8 mouse cellular contexts compared by ENCODE assay signal in genomic region chr14:101729972-101730692, GRCm38 (mm10). TPM values are rescaled to one million over a fixed set of nuclear protein-coding genes. Genes with fewer than 3 reads are reported as not detected.
DNase-seq lines count a peak whose midpoint lies in the region; ATAC-seq and TF ChIP-seq lines count a peak whose summit lies in the region.

No protein-coding gene starts in this region.

- no peak for TF ChIP-seq RAD21 in CH12.LX (IDR thresholded peaks at IDR 0.05; ENCODE audit: low read depth, low read length)

- intact Hi-C loops in heart, adult 2 months (cut with DNase I), result loop anchor here (1.0 to 5.0 kb wide), 4 partner anchors 42 to 137 kb away; partner anchors contain the start of gene Tbc1d4

- H3K9me3 ChIP-seq in CH12.LX (replicated peaks; ENCODE audit: low read length), result no peaks in the 10 kb centered on the region
- H3K9me3 ChIP-seq in forebrain, embryonic 12.5 days, result no peaks in the 10 kb centered on the region
- no peaks in the 10 kb centered on the region for H3K9me3 ChIP-seq in limb, embryonic 11.5 days (ENCODE audit: control insufficient read depth, low read length)
- no peaks in the 10 kb centered on the region for H3K9me3 ChIP-seq in neural tube, embryonic 13.5 days

- H3K79me2 ChIP-seq in heart, adult 2 months (replicated peaks; ENCODE audit: control insufficient read depth, insufficient read depth, low read length), result no peaks in the 10 kb centered on the region
- no peaks in the 10 kb centered on the region for H3K79me2 ChIP-seq in CH12.LX (replicated peaks; ENCODE audit: control insufficient read depth, extremely low read depth, insufficient read depth, poor library complexity, severe bottlenecking)

- ATAC-seq in forebrain, embryonic 12.5 days (ENCODE audit: low FRiP score), result peak; percentile 50; the same call in 1 of the 2 replicates
- ATAC-seq in limb, embryonic 11.5 days (ENCODE audit: insufficient number of reproducible peaks, low FRiP score, low TSS enrichment, low read depth), result no peak
- peak; percentile 38 for ATAC-seq in neural tube, embryonic 13.5 days (ENCODE audit: low read depth)

- H3K27ac ChIP-seq in heart, adult 2 months, result peak overlapping the region; percentile 69
- no peak overlapping the region for H3K27ac ChIP-seq in CH12.LX (ENCODE audit: insufficient read depth, low read depth)
- H3K27ac ChIP-seq in forebrain, embryonic 12.5 days, result no peak overlapping the region
- no peak overlapping the region for H3K27ac ChIP-seq in limb, embryonic 11.5 days (replicated peaks; ENCODE audit: low read depth, low read length)
- no peak overlapping the region for H3K27ac ChIP-seq in neural tube, embryonic 13.5 days (replicated peaks)

- TF ChIP-seq CTCF in heart, adult 2 months (IDR thresholded peaks at IDR 0.05), result no peak
- no peak for TF ChIP-seq CTCF in CH12.LX (conservative IDR thresholded peaks at IDR 0.05 in 1 of 2, IDR thresholded peaks at IDR 0.05 in 1 of 2; ENCODE audit: low read depth in 2 of 2, low read length in 2 of 2)

- no peak for TF ChIP-seq EP300 in heart, adult 2 months (IDR thresholded peaks at IDR 0.05; ENCODE audit: insufficient read depth, low read depth, low read length)
- TF ChIP-seq EP300 in CH12.LX (IDR thresholded peaks at IDR 0.05; ENCODE audit: low read length), result no peak

- H3K27me3 ChIP-seq in heart, adult 2 months (ENCODE audit: control insufficient read depth, insufficient read depth, low read length), result no peaks in the 10 kb centered on the region
- no peaks in the 10 kb centered on the region for H3K27me3 ChIP-seq in CH12.LX (replicated peaks)
- H3K27me3 ChIP-seq in forebrain, embryonic 12.5 days, result peaks cover 50% of the 10 kb centered on the region
- peaks cover 8% of the 10 kb centered on the region; the same call in 1 of the 2 replicates for H3K27me3 ChIP-seq in limb, embryonic 11.5 days (ENCODE audit: control insufficient read depth, insufficient read depth, low read length)
- peaks cover 49% of the 10 kb centered on the region for H3K27me3 ChIP-seq in neural tube, embryonic 13.5 days

- 4% methylated on average over 28 of the region's 28 CpGs for WGBS in heart, adult 2 months
- under 1% methylated on average over 28 of the region's 28 CpGs for WGBS in forebrain, embryonic 12.5 days
- under 1% methylated on average over 28 of the region's 28 CpGs for whole genome bisulfite sequencing in limb, embryonic 11.5 days
- under 1% methylated on average over 28 of the region's 28 CpGs for WGBS in neural tube, embryonic 13.5 days

- TF ChIP-seq POLR2A in heart, adult 2 months (IDR thresholded peaks at IDR 0.05; ENCODE audit: insufficient read depth, low read depth, low read length), result no peak; the same call in 1 of the 2 replicates
- TF ChIP-seq POLR2A in CH12.LX (IDR thresholded peaks at IDR 0.05; ENCODE audit: low read depth, low read length), result no peak

- H3K4me3 ChIP-seq in heart, adult 2 months, result peak overlapping the region; percentile 55
- peak overlapping the region; percentile 68 to 75 (median 74) for H3K4me3 ChIP-seq in CH12.LX (replicated peaks in 1 of 3; ENCODE audit: low read depth in 2 of 3, low read length in 2 of 3, poor library complexity in 1 of 3)
- H3K4me3 ChIP-seq in forebrain, embryonic 12.5 days (replicated peaks), result peak overlapping the region; percentile 62
- peak overlapping the region; percentile 53 for H3K4me3 ChIP-seq in limb, embryonic 11.5 days (ENCODE audit: low read depth, low read length)
- peak overlapping the region; percentile 61 for H3K4me3 ChIP-seq in neural tube, embryonic 13.5 days

- peak overlapping the region; percentile 83 for H3K4me2 ChIP-seq in CH12.LX (ENCODE audit: insufficient read depth, low read depth, poor library complexity, severe bottlenecking)
- H3K4me2 ChIP-seq in forebrain, embryonic 12.5 days, result peak overlapping the region; percentile 96
- H3K4me2 ChIP-seq in limb, embryonic 11.5 days (ENCODE audit: low read depth, severe bottlenecking), result peak overlapping the region; percentile 97
- peak overlapping the region; percentile 99 for H3K4me2 ChIP-seq in neural tube, embryonic 13.5 days

- no peaks in the 10 kb centered on the region for H3K4me1 ChIP-seq in heart, adult 2 months (ENCODE audit: control insufficient read depth, insufficient read depth, low read length)
- peaks cover 0 to 40% of the 10 kb centered on the region in 2 experiments; a peak in 3 of 4 replicates for H3K4me1 ChIP-seq in CH12.LX (ENCODE audit: control insufficient read depth in 1 of 2, insufficient read depth in 2 of 2)
- peaks cover 17% of the 10 kb centered on the region for H3K4me1 ChIP-seq in forebrain, embryonic 12.5 days
- H3K4me1 ChIP-seq in limb, embryonic 11.5 days (ENCODE audit: control insufficient read depth, insufficient read depth, low read length), result no peaks in the 10 kb centered on the region
- peaks cover 21% of the 10 kb centered on the region for H3K4me1 ChIP-seq in neural tube, embryonic 13.5 days (replicated peaks)

- dilution Hi-C loops in CH12.LX (cut with MboI; ENCODE audit: extremely low pct_ligation_motif_present, extremely low pct_unique_long_range_greater_than_20kb, low sequenced_read_pairs), result no loop called here

- no peak for DNase-seq in heart, adult 2 months
- DNase-seq in heart, adult 18-20 months, result no peak
- DNase-seq in CH12.LX (ENCODE audit: extremely low read depth), result no peak
- DNase-seq in limb, embryonic 11.5 days (ENCODE audit: low spot score), result no peak
- DNase-seq in layer of hippocampus, postnatal 25 days (ENCODE audit: extremely low spot score in 1 of 2, low spot score in 1 of 2), result no peak
- DNase-seq in embryo, embryonic 10 days (ENCODE audit: low spot score), result no peak

- no peaks in the 10 kb centered on the region for H3K36me3 ChIP-seq in heart, adult 2 months (ENCODE audit: control insufficient read depth, insufficient read depth, low read length)
- no peaks in the 10 kb centered on the region for H3K36me3 ChIP-seq in CH12.LX (replicated peaks in 1 of 2; ENCODE audit: control insufficient read depth in 1 of 2, insufficient read depth in 1 of 2, low read length in 1 of 2)
- H3K36me3 ChIP-seq in forebrain, embryonic 12.5 days (replicated peaks), result no peaks in the 10 kb centered on the region
- H3K36me3 ChIP-seq in limb, embryonic 11.5 days (ENCODE audit: control insufficient read depth, insufficient read depth, low read length), result no peaks in the 10 kb centered on the region
- H3K36me3 ChIP-seq in neural tube, embryonic 13.5 days, result no peaks in the 10 kb centered on the region

- peak overlapping the region; percentile 82 for H3K9ac ChIP-seq in heart, adult 2 months (ENCODE audit: low read depth, low read length)
- H3K9ac ChIP-seq in CH12.LX (ENCODE audit: insufficient read depth, low read depth), result peak overlapping the region; percentile 13; the same call in 1 of the 2 replicates
- peak overlapping the region; percentile 65 for H3K9ac ChIP-seq in forebrain, embryonic 12.5 days
- H3K9ac ChIP-seq in limb, embryonic 11.5 days (ENCODE audit: low read length), result peak overlapping the region; percentile 46
- H3K9ac ChIP-seq in neural tube, embryonic 13.5 days, result peak overlapping the region; percentile 70

- in situ Hi-C loops in CH12.LX (cut with MboI; ENCODE audit: low pct_ligation_motif_present, low pct_unique_long_range_greater_than_20kb, low sequenced_read_pairs), result no loop called here

TF ChIP-seq in CH12.LX, 34 proteins besides CTCF, POLR2A, EP300 and RAD21:
- TF ChIP-seq JUN (IDR thresholded peaks at IDR 0.05; ENCODE audit: insufficient read depth, low read depth, low read length), result no peak
- no peak for TF ChIP-seq MAFK (IDR thresholded peaks at IDR 0.05; ENCODE audit: insufficient replicate concordance, low read length)
- TF ChIP-seq MAZ (IDR thresholded peaks at IDR 0.05; ENCODE audit: low read depth, low read length), result no peak
- TF ChIP-seq RCOR1 (conservative IDR thresholded peaks at IDR 0.05; ENCODE audit: low read depth, low read length), result no peak
- no peak for TF ChIP-seq ZC3H11A (IDR thresholded peaks at IDR 0.05; ENCODE audit: low read depth, low read length)
- TF ChIP-seq KAT2A (IDR thresholded peaks at IDR 0.05; ENCODE audit: insufficient replicate concordance, low read length), result no peak
- TF ChIP-seq HCFC1 (IDR thresholded peaks at IDR 0.05; ENCODE audit: low read depth, low read length), result no peak
- TF ChIP-seq TCF12 (IDR thresholded peaks at IDR 0.05; ENCODE audit: low read depth, low read length), result no peak
- TF ChIP-seq MAX (IDR thresholded peaks at IDR 0.05; ENCODE audit: low read length), result no peak
- no peak for TF ChIP-seq IRF4 (IDR thresholded peaks at IDR 0.05; ENCODE audit: low read depth, low read length)
- TF ChIP-seq MXI1 (IDR thresholded peaks at IDR 0.05; ENCODE audit: low read depth, low read length), result no peak
- TF ChIP-seq MEF2A (IDR thresholded peaks at IDR 0.05; ENCODE audit: borderline replicate concordance, low read depth, low read length), result no peak
- TF ChIP-seq CHD1 (IDR thresholded peaks at IDR 0.05; ENCODE audit: low read depth, low read length), result no peak
- no peak for TF ChIP-seq PAX5 (IDR thresholded peaks at IDR 0.05; ENCODE audit: low read length)
- no peak for TF ChIP-seq ELF1 (IDR thresholded peaks at IDR 0.05; ENCODE audit: low read depth, low read length)
TF ChIP-seq in CH12.LX: peak in this region for 0.

RNA-seq across cellular contexts. Expression of gene Lmo7, which starts 0.4 kb away (rescaled TPM):
- 100 to 1,000 TPM; 336 to 412 TPM for total RNA-seq in heart, adult 2 months (2021)
- 165 and 237 TPM in 2 replicates for polyA plus RNA-seq in heart, adult 2 months (2012; rRNA removed)
- total RNA-seq in heart, adult 18-20 months (2021), result 100 to 1,000 TPM; 327 to 346 TPM
- total RNA-seq in CH12.LX (2012; rRNA removed) (4.7 and 5.0 TPM in 2 replicates), CH12.LX (2014; rRNA removed) (8.3 and 8.8 TPM in 2 replicates)
- 11.9 and 17.2 TPM in 2 replicates for polyA plus RNA-seq in CH12.LX (2012; ENCODE audit: insufficient read length, low read depth)
- polyA plus RNA-seq in forebrain, embryonic 12.5 days (2016; fragmentation: Nextera tagmentation; extraction: Ambion mirVana), result 2.3 and 2.5 TPM in 2 replicates
- 6.5 and 7.1 TPM in 2 replicates for polyA plus RNA-seq in limb, embryonic 11.5 days (2014; fragmentation: Nextera tagmentation; extraction: Ambion mirVana)
- 0.98 and 1.8 TPM in 2 replicates for polyA plus RNA-seq in neural tube, embryonic 13.5 days (2015; fragmentation: Nextera tagmentation; extraction: Ambion mirVana)
- total RNA-seq in layer of hippocampus, postnatal 25 days (2021), result 100 to 1,000 TPM; 109 to 136 TPM

RNA-seq across cellular contexts. Expression of gene Gm9922, which starts 0.5 kb away (rescaled TPM):
- total RNA-seq in heart, adult 2 months (2021), result under 1 TPM in 1 of 2 experiments, not detected in 1; 0.89 TPM
- polyA plus RNA-seq in heart, adult 2 months (2012; rRNA removed), result 1.00 and 2.7 TPM in 2 replicates
- total RNA-seq in heart, adult 18-20 months (2021), result 1 to 10 TPM in 1 of 2 experiments, not detected in 1; 1.0 TPM
- total RNA-seq in CH12.LX (2012; rRNA removed) (0.42 and 0.64 TPM in 2 replicates), CH12.LX (2014; rRNA removed) (not detected in 2 replicates)
- polyA plus RNA-seq in CH12.LX (2012; ENCODE audit: insufficient read length, low read depth), result 0.76 TPM in 1 of 2 replicates, not detected in the other
- 0.86 and 1.3 TPM in 2 replicates for polyA plus RNA-seq in forebrain, embryonic 12.5 days (2016; fragmentation: Nextera tagmentation; extraction: Ambion mirVana)
- polyA plus RNA-seq in limb, embryonic 11.5 days (2014; fragmentation: Nextera tagmentation; extraction: Ambion mirVana), result 0.80 and 1.5 TPM in 2 replicates
- polyA plus RNA-seq in neural tube, embryonic 13.5 days (2015; fragmentation: Nextera tagmentation; extraction: Ambion mirVana), result not detected in 2 replicates
- under 1 TPM in 1 of 2 experiments, not detected in 1; 0.74 TPM for total RNA-seq in layer of hippocampus, postnatal 25 days (2021)

Comparison
In these comparisons a context has a peak if more than half of its experiments do, and no peak if none do; other contexts are left out.
1. H3K9ac ChIP-seq: peak in every context shown above with its lines; median percentile 82 in heart, adult 2 months; 70 in neural tube, embryonic 13.5 days; 65 in forebrain, embryonic 12.5 days; 46 in limb, embryonic 11.5 days; 13 in CH12.LX.